Comparison of ENCODE assay signal across 13 mouse cellular contexts in the genomic region with DNA sequence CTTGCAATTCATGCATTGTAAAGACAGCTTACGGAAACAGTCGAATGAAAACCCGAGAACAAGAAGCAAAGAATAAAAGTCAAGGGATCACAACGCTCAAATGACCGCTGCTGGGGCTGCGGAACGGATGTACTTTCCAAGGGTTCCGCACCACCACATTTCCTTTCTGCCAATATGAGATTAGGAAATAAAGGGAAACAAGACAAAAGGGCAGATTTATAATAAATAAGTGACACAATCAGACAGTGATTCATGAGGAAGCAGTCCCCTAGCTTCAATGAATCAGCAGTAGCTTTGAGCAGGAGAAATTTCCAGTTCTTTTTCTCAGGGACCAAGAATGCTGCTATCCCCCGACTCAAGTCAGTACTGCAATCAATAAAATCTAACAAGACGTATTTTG. TPM values are rescaled to one million over a fixed set of nuclear protein-coding genes. Genes with fewer than 3 reads are reported as not detected.
DNase-seq lines count a peak whose midpoint lies in the region; ATAC-seq and TF ChIP-seq lines count a peak whose summit lies in the region.
"Had no signal": no experiment of that assay in that cellular context is flagged by ENCODE, and none has a peak within 500 bp of the region (broad histone marks: within the 10 kb centered on the region; RNA-seq: fewer than 3 reads in every experiment).

No protein-coding gene starts in this region.

- no peak overlapping the region for H3K4me3 ChIP-seq in left cerebral cortex, adult 2 months
- no peak overlapping the region for H3K4me3 ChIP-seq in hindbrain, postnatal 0 days (ENCODE audit: low read length)
- peak overlapping the region; percentile 13 for H3K4me3 ChIP-seq in midbrain, postnatal 0 days (ENCODE audit: low read depth, low read length)
- H3K4me3 ChIP-seq: embryonic facial prominence, embryonic 13.5 days; stomach, embryonic 15.5 days had no signal

- 0 out of 2 replicates have a peak, but pooled peaks cover 9% of the 10 kb centered on the region for H3K4me1 ChIP-seq in hindbrain, postnatal 0 days (ENCODE audit: insufficient read depth, low read length)
- H3K4me1 ChIP-seq in midbrain, postnatal 0 days (ENCODE audit: insufficient read depth, low read length) = peaks cover 17% of the 10 kb centered on the region; the same call in 1 of the 2 replicates
- H3K4me1 ChIP-seq: stomach, embryonic 15.5 days had no signal

- WGBS in hindbrain, postnatal 0 days = 26% methylated on average over 10 of the region's 10 CpGs
- WGBS in midbrain, postnatal 0 days = 11% methylated on average over 10 of the region's 10 CpGs

- no peaks in the 10 kb centered on the region for H3K27me3 ChIP-seq in hindbrain, postnatal 0 days (ENCODE audit: insufficient read depth, low read length)
- no peaks in the 10 kb centered on the region for H3K27me3 ChIP-seq in midbrain, postnatal 0 days (ENCODE audit: insufficient read depth, low read length)
- H3K27me3 ChIP-seq: embryonic facial prominence, embryonic 13.5 days; stomach, embryonic 15.5 days had no signal

- intact Hi-C loops in left cerebral cortex, adult 2 months (cut with DNase I) = no loop called here
- intact Hi-C loops in left cerebral cortex, postnatal 4 days (cut with DNase I) = no loop called here

- peak overlapping the region; percentile 47 for H3K4me2 ChIP-seq in hindbrain, postnatal 0 days (ENCODE audit: low read depth, low read length)
- peak overlapping the region; percentile 40 for H3K4me2 ChIP-seq in midbrain, postnatal 0 days (ENCODE audit: low read depth, low read length, poor library complexity, severe bottlenecking)
- H3K4me2 ChIP-seq: embryonic facial prominence, embryonic 13.5 days; stomach, embryonic 15.5 days had no signal

- H3K36me3 ChIP-seq in hindbrain, postnatal 0 days (ENCODE audit: insufficient read depth, low read length) = no peaks in the 10 kb centered on the region
- no peaks in the 10 kb centered on the region for H3K36me3 ChIP-seq in midbrain, postnatal 0 days (ENCODE audit: insufficient read depth, low read length)
- H3K36me3 ChIP-seq: embryonic facial prominence, embryonic 13.5 days; stomach, embryonic 15.5 days had no signal

- TF ChIP-seq CTCF in left cerebral cortex, adult 2 months (IDR thresholded peaks at IDR 0.05) = no peak
- TF ChIP-seq CTCF in hindbrain, postnatal 0 days (IDR thresholded peaks at IDR 0.05; ENCODE audit: low read depth) = peak; percentile 10; the same call in 1 of the 2 replicates
- TF ChIP-seq CTCF in midbrain, postnatal 0 days (IDR thresholded peaks at IDR 0.05) = peak; percentile 16

- H3K27ac ChIP-seq in left cerebral cortex, adult 2 months = peak overlapping the region; percentile 78
- no peak overlapping the region for H3K27ac ChIP-seq in hindbrain, postnatal 0 days
- H3K27ac ChIP-seq in midbrain, postnatal 0 days (ENCODE audit: low read depth, low read length) = peak overlapping the region; percentile 82
- H3K27ac ChIP-seq: embryonic facial prominence, embryonic 13.5 days; stomach, embryonic 15.5 days had no signal

- DNase-seq in cerebellum, postnatal 10 days = peak; percentile 28 to 47
- DNase-seq in cerebellum, postnatal 4 days (ENCODE audit: low spot score in 2 of 2) = no peak
- DNase-seq in left cerebral cortex, adult 2 months (ENCODE audit: extremely low spot score in 1 of 2, low spot score in 2 of 2) = no peak
- DNase-seq in left cerebral cortex, postnatal 4 days = no peak
- peak; percentile 25 for DNase-seq in hindbrain, postnatal 0 days (ENCODE audit: low spot score)
- DNase-seq in midbrain, postnatal 0 days (ENCODE audit: low spot score) = peak; percentile 39
- DNase-seq in ovary, postnatal 14 days (ENCODE audit: low spot score) = no peak
- no peak for DNase-seq in urinary bladder, adult 18-20 months (ENCODE audit: low spot score in 2 of 2)
- DNase-seq: gastrocnemius, postnatal 14 days had no signal

- H3K9me3 ChIP-seq in hindbrain, postnatal 0 days (ENCODE audit: low read length) = no peaks in the 10 kb centered on the region
- H3K9me3 ChIP-seq in midbrain, postnatal 0 days (ENCODE audit: low read length) = no peaks in the 10 kb centered on the region
- H3K9me3 ChIP-seq: embryonic facial prominence, embryonic 13.5 days; stomach, embryonic 15.5 days had no signal

- no peak overlapping the region for H3K9ac ChIP-seq in hindbrain, postnatal 0 days (replicated peaks; ENCODE audit: low read length)
- no peak overlapping the region for H3K9ac ChIP-seq in midbrain, postnatal 0 days (replicated peaks; ENCODE audit: low read length, poor library complexity, severe bottlenecking)
- H3K9ac ChIP-seq: embryonic facial prominence, embryonic 13.5 days; stomach, embryonic 15.5 days had no signal

- ATAC-seq in hindbrain, postnatal 0 days = 0 out of 2 replicates have a peak, but pooled peaks have one; percentile 8
- ATAC-seq in midbrain, postnatal 0 days (ENCODE audit: low FRiP score) = 0 out of 2 replicates have a peak, but pooled peaks have one; percentile 32
- ATAC-seq: Patski had no signal

RNA-seq across cellular contexts. Expression of a gene that starts 11.2 kb away (rescaled TPM):
- 100 to 1,000 TPM; 278 to 282 TPM for total RNA-seq in left cerebral cortex, adult 2 months (2021)
- total RNA-seq in left cerebral cortex, postnatal 4 days (2021) = 100 to 1,000 TPM; 266 to 271 TPM
- 123 and 127 TPM in 2 replicates for total RNA-seq in hindbrain, postnatal 0 days (2014; rRNA removed)
- polyA plus RNA-seq in hindbrain, postnatal 0 days (2015; fragmentation: Nextera tagmentation; extraction: Ambion mirVana) = 34.4 and 34.8 TPM in 2 replicates
- 188 and 214 TPM in 2 replicates for total RNA-seq in midbrain, postnatal 0 days (2014; rRNA removed)
- polyA plus RNA-seq in midbrain, postnatal 0 days (2015; fragmentation: Nextera tagmentation; extraction: Ambion mirVana) = 38.6 and 46.2 TPM in 2 replicates

RNA-seq across cellular contexts. Expression of a gene that starts 39.7 kb away (rescaled TPM):
- total RNA-seq in left cerebral cortex, adult 2 months (2021) = under 1 TPM in 1 of 2 experiments, not detected in 1; 0.48 TPM
- not detected for total RNA-seq in left cerebral cortex, postnatal 4 days (2021)
- 0.47 TPM in 1 of 2 replicates, not detected in the other for total RNA-seq in hindbrain, postnatal 0 days (2014; rRNA removed)
- polyA plus RNA-seq in hindbrain, postnatal 0 days (2015; fragmentation: Nextera tagmentation; extraction: Ambion mirVana) = 0.25 and 0.33 TPM in 2 replicates
- total RNA-seq in midbrain, postnatal 0 days (2014; rRNA removed) = not detected in 2 replicates
- polyA plus RNA-seq in midbrain, postnatal 0 days (2015; fragmentation: Nextera tagmentation; extraction: Ambion mirVana) = 0.27 TPM in 1 of 2 replicates, not detected in the other
- polyA plus RNA-seq: C2C12, Patski had no signal

RNA-seq across cellular contexts. Expression of a gene that starts 56.9 kb away (rescaled TPM):
- total RNA-seq in left cerebral cortex, adult 2 months (2021) = 1 to 10 TPM; 4.5 to 5.3 TPM
- total RNA-seq in left cerebral cortex, postnatal 4 days (2021) = 1 to 10 TPM; 6.8 to 7.6 TPM
- 13.8 and 20.1 TPM in 2 replicates for total RNA-seq in hindbrain, postnatal 0 days (2014; rRNA removed)
- polyA plus RNA-seq in hindbrain, postnatal 0 days (2015; fragmentation: Nextera tagmentation; extraction: Ambion mirVana) = 19.2 and 19.5 TPM in 2 replicates
- total RNA-seq in midbrain, postnatal 0 days (2014; rRNA removed) = 15.5 and 16.6 TPM in 2 replicates
- polyA plus RNA-seq in midbrain, postnatal 0 days (2015; fragmentation: Nextera tagmentation; extraction: Ambion mirVana) = 17.1 and 19.5 TPM in 2 replicates

Comparison
In these comparisons a context has a peak if more than half of its experiments do, and no peak if none do; other contexts are left out.
1. DNase-seq: peak in cerebellum, postnatal 10 days (2 of 2), hindbrain, postnatal 0 days (single experiment) and midbrain, postnatal 0 days (single experiment); none in cerebellum, postnatal 4 days (0 of 2), left cerebral cortex, adult 2 months (0 of 2), left cerebral cortex, postnatal 4 days (single experiment), ovary, postnatal 14 days (single experiment) and urinary bladder, adult 18-20 months (0 of 2).